In the genomic region with DNA sequence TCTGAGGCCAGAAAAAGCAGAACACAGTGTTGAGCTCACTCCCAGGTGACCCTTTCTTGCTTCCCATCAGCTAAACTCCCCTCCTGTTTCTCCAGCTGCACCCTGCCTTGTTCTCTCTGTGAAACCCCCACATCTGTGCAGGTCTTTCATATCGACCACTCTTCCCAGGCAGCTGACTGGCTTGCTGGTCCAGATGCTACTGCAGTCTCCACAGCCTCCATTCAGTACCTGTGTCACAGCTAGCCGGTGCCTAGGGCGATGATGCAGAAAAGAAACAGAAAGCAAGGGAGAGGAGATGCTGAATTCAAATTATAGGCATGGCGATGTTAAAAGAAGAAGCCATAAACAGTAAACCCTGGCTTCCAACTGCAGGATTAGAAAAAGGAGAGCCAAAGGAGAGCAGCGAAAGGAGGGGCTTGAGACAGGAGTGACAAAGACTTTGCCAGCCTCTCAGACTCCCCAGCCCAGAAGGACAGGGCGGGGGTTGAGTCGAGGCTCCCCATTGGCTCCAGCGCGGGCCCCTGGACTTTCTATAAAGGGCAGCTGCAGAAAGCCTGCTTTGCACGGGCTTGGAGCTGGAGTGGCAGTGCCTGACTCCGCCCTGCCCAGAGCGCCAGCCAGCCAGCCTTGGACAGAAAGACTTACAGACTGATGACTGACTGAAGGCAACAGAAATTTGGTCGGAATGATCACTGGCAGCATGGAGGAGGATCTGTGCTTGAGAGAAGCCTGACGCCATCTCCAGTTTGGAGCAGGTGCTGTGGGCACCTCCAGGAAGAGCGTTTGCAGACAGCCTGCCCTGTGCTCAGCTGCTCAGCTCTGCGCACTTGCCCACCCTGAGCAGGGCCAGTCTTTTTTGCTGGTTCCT, we compare ENCODE assay signal across 8 mouse cellular contexts. TPM values are rescaled to one million over a fixed set of nuclear protein-coding genes. Genes with fewer than 3 reads are reported as not detected.
DNase-seq lines count a peak whose midpoint lies in the region; ATAC-seq lines count a peak whose summit lies in the region.

A gene (plus strand): TSS at position 535 of the 868 bp plus-strand sequence.

- H3K36me3 ChIP-seq in midbrain, embryonic 11.5 days (ENCODE audit: control insufficient read depth, insufficient read depth, low read length), result no peaks in the 10 kb centered on the region

- intact Hi-C loops in heart, postnatal 36 days (cut with DNase I), result no loop called here

- ATAC-seq in frontal cortex, adult (ENCODE audit: low TSS enrichment), result peak; percentile 99
- ATAC-seq in midbrain, embryonic 11.5 days (ENCODE audit: low FRiP score), result peak; percentile 100
- no peak for ATAC-seq in erythroblast, adult 5-6 weeks (replicated peaks; ENCODE audit: low FRiP score, poor library complexity, severe bottlenecking)

- peak; percentile 55 for DNase-seq in adrenal gland, adult 2 months
- peak; percentile 10 for DNase-seq in cerebellum, adult 9-11 months
- peak; percentile 10 to 22 for DNase-seq in heart, postnatal 36 days
- DNase-seq in layer of hippocampus, postnatal 36 days, result peak; percentile 61 to 62
- peak; percentile 91 for DNase-seq in midbrain, embryonic 11.5 days (ENCODE audit: low spot score, missing footprints)
- DNase-seq in skeletal muscle tissue, adult 2 months (ENCODE audit: low read depth, low spot score), result peak; percentile 13

- H3K9me3 ChIP-seq in midbrain, embryonic 11.5 days (ENCODE audit: control insufficient read depth, low read length), result no peaks in the 10 kb centered on the region

- peak within 1 kb of the TSS; percentile 31 for H3K4me3 ChIP-seq in midbrain, embryonic 11.5 days (ENCODE audit: low read depth, low read length)

- 19% methylated on average over 16 of the region's 16 CpGs for WGBS in midbrain, embryonic 11.5 days

- peak within 1 kb of the TSS; percentile 38 for H3K4me2 ChIP-seq in midbrain, embryonic 11.5 days

- peak within 1 kb of the TSS; percentile 51 for H3K9ac ChIP-seq in midbrain, embryonic 11.5 days (ENCODE audit: low read length)

- no peaks in the 10 kb centered on the region for H3K4me1 ChIP-seq in midbrain, embryonic 11.5 days (ENCODE audit: control insufficient read depth, insufficient read depth, low read length)

- no peak within 1 kb of the TSS for H3K27ac ChIP-seq in midbrain, embryonic 11.5 days (ENCODE audit: low read depth, low read length)

- no peaks in the 10 kb centered on the region for H3K27me3 ChIP-seq in midbrain, embryonic 11.5 days (ENCODE audit: control insufficient read depth, insufficient read depth, low read length)

RNA-seq across cellular contexts. Expression of the gene that starts here (rescaled TPM):
- total RNA-seq in adrenal gland, adult 2 months (2021), result 1 to 10 TPM in 1 of 2 experiments, under 1 TPM in 1; 0.52 to 1.1 TPM
- polyA plus RNA-seq in adrenal gland, adult 2 months (2012; rRNA removed), result 0.19 and 0.31 TPM in 2 replicates
- under 1 TPM; 0.14 to 0.19 TPM for total RNA-seq in heart, postnatal 36 days (2021)
- 10 to 100 TPM in 1 of 2 experiments, 1 to 10 TPM in 1; 9.8 to 11.6 TPM for total RNA-seq in layer of hippocampus, postnatal 36 days (2021)
- polyA plus RNA-seq in midbrain, embryonic 11.5 days (2014; fragmentation: Nextera tagmentation; extraction: Ambion mirVana), result 2.3 and 2.5 TPM in 2 replicates
- total RNA-seq in erythroblast, adult 5-6 weeks (2015; ENCODE audit: low replicate concordance), result not detected in 2 replicates
- 0.77 TPM in 1 of 2 replicates, not detected in the other for total RNA-seq in erythroblast, adult 5-6 weeks (2017; ENCODE audit: low replicate concordance)

Comparison
In these comparisons a context has a peak if more than half of its experiments do, and no peak if none do; other contexts are left out.
1. RNA of the gene that starts here (total RNA-seq): 9.8 to 11.6 TPM in layer of hippocampus, postnatal 36 days; 0.52 to 1.1 TPM in adrenal gland, adult 2 months, 0.77 TPM in erythroblast, adult 5-6 weeks and 0.14 to 0.19 TPM in heart, postnatal 36 days; every median in the first group is over 4 times any median in the second.
2. Peak in DNase-seq in heart, postnatal 36 days; RNA of the gene not detected or under 1 TPM.
3. DNase-seq: peak in every context shown above with its lines; median percentile 91 in midbrain, embryonic 11.5 days; 62 in layer of hippocampus, postnatal 36 days; 55 in adrenal gland, adult 2 months; 16 in heart, postnatal 36 days; 13 in skeletal muscle tissue, adult 2 months; 10 in cerebellum, adult 9-11 months.